Mouse (Mus musculus) embryo, embryonic 10.5 days (tissue): ENCODE measurements around the gene Pax2.

ENCODE experiments used
- DNase-seq: peaks from one replicate; pipeline ENCODE4 v3.0.0-alpha.2; 2015; ENCODE audit warnings: low spot score

The Pax2 gene

DNA sequence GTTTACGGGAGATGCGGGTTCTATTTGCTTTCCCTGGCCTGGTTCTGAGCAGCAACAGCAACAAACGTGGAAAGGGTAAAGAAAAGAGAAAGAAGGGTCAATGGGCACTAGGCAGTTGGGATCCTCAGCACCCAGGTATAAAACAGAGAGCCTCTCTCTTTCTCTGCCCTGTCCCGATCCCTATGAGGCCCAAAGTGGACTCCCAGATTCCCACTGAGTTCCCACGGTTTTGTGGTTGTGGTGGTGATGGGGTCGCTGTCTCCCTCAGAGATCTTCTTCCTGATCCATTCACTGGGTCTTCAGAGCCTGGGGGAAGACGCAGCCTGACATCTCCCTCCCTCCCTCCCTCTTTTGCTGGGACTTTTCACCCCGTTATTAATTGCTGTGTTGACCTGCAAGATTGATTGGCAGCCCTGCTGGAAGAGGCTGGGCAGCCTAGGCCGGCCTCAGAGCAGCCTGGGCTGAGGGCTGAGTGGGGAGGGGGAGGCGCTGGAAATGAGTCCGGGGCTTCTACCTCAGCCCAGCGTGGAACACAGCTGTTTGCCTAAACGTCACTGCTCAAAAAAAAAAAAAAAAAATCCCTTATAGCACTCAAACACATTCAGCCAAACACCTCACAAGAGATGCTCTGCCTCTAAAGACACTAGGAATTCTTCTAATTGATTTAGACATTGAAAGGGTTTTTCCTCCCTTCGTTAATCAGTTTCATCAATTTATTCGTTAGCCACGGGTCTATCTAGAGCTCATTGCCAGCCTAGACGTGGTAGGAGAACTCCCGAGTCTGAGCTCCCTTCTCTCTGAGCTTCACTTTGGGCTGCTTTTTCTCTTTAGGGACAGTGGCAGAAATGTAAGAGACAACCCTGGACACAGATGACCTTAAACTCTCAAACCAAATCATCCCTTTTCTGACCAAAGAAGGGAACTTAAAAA is 6.5 kb upstream of the Pax2 start:
- peak; percentile 53 for DNase-seq

DNA sequence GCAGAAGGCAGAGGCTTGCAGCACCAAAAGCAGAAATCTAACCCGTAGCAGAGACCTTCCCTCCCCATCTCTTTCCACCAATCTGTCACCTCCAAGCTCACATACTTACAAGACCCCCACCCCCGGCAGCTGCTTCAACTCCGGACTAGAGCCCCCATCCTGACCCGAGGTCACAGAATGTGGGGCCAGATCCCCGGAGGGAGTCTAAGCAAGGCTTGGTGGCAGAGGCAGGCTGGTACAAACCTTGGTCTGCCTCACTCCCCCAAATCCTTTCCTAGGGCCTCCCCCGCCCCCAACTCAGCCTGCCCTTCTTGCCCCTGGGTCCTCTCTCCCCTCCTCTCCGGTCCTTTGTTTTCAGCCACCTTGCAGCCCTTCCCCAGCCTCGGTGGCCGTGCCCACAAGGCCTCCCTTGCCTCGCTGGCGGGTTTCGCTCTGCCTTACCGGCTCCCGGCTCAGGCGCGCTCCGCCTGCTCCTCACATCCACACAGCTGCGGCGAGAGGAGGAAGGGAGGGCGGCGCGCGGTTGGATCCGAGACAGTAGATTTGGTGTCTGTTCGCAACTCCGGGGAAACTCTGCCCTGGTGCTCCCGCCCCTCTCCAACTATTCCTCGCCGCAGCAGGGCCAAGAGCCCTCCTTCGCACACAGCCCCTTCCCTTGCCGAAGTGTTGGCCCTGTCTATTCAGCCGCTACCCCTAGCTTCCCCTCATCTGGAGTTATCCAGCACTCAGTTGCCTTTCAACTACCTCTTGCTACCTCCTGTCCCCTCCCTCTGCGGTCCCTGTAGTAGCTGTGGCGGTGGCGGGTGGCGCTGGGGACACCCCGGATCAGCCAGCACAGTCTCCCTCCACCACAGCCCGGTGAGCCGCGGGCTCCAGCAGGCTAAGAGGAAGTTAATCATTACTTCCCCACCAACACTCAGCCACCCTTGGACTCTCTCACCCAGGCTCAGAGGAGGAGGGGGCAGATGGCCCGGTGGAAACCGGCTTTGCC is 5.5 kb upstream of the Pax2 start:
- DNase-seq, result peak; percentile 66

DNA sequence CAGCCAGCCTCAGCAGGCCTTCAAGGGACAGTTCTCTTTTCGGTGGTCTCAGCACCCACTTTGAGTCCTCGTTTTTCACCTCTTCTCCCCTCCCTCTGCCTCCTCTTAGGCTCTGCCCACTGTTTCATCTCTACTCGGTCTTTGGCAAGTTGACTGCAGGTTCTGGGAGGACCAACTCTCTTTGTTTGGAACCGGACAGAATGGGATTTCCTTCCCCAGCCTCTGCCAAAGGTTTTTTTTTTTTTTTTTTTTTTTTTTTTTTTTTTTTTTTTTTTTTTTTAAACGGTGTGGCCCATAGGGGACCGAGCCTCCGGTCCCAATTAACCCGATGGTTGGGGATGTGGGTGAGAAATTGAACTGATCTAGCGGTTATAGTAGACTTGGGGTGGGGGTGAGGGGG is 4.8 kb upstream of the Pax2 start:
- no peak for DNase-seq

DNA sequence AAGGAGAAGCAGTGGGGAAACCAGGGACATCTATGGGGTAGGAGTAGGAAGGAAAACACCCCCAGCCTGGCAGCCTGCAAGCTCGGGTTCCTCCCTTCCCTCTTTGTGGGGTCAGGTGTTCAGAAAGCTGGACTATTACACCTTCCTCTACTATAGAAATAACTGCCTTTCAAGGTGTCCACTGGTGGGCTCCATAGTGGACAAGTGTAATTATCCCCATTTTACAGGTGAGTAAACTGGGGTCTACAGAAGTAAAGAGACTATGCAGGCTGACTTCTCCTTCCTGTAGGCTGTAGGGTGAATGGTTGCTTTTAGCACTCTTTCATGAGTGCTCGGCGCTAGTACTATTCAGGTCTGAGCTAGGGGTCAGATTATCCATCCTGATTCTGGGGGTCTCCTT is 4.3 kb upstream of the Pax2 start:
- DNase-seq, result peak; percentile 44

DNA sequence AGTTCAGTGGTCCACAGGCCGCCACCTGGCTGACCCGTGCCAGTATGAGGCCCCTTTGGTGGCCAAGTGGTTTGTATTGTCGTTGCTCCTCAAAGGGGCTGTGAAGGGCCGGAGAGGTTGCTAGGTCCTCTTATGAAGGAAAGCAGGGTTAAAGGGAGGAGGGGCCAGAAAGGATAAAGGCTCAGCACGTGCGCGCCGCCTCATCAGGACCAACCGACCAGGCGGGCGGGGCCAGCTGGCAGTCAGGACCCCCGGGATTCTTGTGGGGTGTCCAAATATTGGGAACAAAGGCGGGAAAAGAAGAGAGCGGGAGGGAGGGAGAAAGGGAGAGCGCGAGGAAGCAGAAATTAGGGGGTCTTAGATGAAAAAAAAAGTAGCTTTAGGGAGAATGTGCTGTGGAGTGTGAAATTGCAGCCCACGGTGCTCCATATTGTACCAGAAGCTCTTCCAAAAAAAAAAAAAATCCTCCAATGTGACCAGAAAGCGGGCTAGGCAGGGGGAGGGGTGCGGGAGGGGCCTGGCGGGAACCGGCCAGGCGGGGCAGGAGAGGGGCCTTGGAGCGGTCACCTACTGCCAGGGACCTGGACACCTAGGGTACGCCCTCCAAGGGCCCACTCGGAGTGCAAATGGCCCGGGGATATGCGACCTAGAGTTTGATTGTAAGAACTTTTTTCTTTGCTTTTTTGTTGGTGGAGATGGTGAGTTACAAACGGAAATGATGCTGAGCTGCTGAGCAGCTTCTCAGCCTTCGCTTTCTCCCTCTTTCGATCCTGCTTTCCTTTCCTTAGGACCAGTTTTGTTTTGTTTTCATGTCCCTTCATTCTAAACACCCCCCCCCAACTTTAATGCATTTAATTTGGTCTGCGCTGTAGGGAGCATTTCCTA is 3.5 kb upstream of the Pax2 start:
- peak; percentile 64 for DNase-seq

DNA sequence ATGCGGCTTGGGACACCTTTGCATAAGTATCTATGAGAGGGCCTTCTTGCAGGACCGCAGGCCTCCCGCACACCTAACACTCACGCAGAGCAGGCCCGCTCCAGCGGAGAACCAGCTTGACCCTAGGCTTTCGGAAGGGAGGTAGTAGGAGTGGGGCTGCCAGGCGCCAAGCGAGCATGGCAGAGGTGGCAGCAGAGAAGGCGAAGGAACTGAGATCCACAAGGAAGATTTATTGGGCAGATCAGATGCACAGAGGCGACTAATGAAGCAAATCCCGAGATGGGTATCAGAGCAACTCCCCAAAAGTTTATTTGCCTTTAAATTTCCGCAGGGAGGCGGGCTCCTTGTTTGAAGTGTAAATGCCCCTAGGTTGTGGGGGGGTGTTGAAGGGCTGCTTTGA is 2.5 kb upstream of the Pax2 start:
- DNase-seq, result peak; percentile 39

DNA sequence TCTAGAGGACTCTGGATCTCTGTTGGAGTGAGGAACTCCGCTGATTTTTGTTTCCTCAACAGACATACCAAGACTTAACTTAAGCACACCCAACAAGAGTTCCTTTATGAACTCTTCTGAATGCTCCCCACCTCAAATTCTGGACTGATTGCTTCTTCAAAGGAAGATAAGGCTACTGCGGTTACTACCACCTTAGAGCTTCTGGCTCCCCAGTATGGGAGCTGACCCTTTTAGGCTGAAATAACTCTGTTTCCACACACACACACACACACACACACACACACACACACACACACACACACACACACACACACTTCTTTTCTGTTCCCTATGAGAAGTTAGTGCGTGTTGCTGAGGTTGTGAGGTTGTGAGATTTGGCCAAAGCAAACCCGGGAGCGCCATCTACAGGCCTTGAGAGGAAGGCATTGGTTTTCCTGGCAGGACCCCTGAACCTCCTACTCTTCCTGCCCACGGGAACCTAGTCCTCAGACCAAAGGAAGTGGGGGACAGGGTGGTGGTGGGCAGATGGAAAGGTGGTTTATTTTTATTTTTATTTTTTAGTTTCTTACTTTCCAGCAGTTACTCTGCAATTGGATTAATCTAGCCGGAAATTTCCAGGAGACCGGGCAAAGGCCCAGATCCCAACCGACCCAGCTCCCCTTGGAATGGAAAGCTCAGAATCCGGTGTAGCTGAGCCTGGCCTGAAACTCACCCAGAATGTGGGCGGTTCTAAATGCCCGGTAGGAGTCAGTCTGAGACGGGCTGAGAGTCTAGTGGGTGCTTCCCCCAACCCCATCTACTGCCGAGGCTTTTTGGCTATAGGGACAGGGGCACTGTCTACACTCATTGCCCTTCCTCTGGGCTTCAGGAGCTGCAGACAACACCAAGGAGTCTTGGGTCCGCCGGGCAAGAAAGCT is 1.1 kb upstream of the Pax2 start:
- DNase-seq, result peak; percentile 89

DNA sequence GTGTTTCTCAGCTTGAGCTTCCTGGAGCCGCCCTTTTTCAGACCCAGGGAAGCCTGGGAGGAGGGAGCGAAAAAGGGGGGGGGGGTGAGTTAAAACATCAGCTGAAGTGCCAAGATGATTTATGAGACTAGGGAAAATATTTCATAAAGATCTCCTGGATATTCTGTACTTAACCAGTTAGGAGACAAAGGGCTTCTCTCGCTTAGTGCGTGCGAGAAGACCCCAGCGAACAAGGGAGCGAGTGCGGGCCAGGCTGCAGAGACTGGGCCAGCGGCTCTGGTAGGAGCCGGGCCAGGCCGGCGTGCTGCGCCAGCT is 510 bp upstream of the Pax2 start:
- no peak for DNase-seq

DNA sequence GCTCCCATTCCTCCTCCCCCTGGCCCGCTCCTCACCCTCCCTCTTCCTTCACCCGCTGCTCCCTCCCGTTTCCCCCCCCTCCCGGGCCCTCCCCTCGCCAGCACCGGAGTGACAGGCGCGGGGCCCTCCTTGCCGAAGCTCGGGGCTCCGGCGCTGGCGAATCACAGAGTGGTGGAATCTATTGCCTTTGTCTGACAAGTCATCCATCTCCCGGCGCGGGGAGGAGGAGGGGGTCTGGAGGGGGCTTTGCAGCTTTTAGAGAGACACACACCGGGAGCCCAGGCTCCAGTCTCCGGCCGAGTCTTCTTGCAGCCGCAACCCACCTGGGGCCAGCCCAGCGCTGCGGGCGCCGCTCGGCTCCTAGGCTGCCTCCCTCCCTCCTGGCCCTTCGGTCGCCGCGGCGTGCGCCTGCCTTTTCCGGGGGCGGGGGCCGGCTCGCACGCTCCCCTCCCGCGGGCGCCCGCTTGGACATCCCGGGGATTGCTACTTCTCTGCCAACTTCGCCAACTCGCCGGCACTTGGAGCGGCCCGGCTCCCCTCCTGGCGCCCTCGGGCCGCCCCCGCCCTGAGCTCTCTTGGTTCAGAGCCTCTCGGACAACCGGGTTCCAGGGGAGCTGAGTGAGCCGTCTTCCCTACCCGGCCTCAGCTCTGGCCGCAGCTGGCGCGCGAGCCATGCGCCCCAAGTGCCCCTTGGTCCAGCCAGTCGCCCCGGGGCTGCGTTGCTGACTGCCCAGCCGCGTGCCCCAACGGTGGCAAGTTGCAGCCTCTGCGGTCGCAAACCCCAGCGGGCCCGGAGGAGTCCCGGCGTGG is 781 bp downstream of the Pax2 start:
- DNase-seq, result peak; percentile 85

DNA sequence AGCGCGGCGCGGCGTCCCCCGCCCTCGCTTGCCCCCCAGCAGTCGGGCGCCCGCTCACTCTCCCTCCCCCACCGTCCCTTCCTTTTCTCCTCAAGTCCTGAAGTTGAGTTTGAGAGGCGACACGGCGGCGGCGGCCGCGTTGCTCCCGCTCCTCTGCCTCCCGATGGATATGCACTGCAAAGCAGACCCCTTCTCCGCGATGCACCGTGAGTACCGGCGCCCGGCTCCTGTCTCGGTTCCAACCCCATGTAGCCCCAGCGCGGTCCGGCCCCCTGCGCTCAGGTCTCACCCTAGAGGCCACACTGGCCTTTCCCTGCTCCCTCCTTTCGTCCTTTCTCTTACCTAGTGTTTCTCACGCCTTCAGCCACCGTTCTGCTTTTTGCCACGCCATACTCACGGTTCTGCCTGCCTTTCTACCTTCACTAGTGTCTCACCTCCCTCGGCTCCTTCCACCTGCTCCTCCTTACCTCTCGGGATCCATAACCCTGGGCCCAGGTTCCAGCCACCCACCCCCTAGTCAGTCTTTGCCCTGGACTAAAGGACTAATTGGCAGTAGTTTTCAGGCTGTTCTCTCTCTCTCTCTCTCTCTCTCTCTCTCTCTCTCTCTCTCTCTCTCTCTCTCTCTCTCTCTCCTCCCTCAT is 1.5 kb downstream of the Pax2 start:
- peak; percentile 57 for DNase-seq

DNA sequence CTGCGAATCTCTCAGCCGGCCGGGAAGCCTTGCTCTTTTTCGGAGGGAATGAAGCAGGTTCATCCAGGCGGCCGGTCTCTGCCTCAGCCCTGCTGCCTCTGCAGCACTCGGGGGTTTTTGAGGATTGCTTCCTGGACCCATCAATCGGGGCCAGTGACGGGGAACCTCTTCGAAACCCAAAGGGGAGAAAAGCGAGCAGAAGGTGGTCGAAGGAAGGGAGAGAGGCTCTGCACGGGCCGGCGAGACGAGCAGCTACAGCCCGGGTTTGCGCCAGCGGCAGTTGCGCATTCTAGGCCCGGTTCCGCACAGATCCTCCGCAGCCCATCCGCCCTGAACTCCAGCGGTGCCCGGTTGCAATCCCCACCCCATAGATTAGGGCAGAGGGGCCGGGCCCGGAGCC is 3.0 kb downstream of the Pax2 start:
- DNase-seq, result peak; percentile 60

DNA sequence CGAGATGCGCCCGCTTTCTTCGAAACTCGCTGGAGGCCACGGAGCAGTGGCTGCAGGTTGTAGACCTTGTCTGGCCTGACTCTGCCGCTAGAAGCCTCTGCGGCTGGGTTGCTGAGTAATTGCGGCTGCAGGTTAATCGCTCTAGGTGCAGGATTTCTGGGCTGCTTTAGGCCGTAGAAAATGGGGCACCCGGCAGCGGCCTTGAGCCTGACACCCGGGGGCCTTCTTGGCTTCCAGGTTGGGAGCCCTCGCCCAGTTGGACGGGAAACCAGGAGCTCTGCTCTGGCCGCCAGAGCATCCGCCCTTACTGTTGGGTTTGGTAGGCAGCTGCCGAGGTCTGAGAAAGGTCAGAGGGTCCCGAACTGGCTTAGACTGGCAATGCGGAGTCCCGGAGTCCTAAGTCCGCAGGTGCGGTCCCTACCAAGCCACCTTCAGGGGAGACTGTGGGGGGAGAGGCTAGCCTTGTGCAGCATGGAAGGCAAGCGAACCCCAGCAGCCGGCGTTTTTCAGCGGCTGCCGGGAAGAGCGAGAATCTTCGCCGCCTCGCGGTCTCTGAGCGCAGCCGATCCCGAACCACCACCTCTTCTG is 3.8 kb downstream of the Pax2 start:
- peak; percentile 69 for DNase-seq

DNA sequence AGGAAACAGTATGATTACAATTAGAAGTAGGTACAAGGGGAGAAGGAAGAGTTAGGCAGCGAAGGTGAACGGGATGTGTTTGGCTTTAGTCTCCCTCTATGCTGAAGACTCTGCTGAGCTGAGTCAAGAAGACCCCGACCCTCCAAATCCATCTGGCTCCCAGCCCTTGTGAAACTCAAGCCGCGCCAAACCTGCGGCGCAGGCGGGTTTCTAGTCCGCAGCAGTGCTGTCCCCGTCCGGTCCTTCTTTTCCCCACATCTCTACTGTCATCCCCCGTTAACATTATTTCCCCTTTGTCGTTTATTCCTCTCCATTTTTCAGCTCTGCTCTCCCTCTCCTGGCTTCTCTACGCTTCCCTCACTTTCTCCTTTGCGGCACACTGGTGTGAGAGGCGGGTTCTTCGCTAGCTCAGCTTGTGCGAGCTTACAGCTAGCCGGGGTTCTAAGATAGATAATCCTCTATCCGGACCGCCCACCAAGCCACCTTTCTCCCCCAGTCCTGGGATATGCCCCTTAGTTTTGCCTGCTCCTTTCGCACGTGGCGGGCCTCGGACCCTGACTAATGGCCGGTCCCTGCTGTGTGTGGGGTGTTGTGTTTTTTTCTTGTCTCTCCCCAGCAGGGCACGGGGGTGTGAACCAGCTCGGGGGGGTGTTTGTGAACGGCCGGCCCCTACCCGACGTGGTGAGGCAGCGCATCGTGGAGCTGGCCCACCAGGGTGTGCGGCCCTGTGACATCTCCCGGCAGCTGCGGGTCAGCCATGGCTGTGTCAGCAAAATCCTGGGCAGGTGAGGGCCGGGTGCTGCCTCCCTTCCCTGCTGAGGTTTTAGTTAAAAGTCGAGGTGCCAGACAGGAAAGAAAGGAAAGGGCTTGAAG is 4.7 kb downstream of the Pax2 start:
- DNase-seq, result peak; percentile 55

DNA sequence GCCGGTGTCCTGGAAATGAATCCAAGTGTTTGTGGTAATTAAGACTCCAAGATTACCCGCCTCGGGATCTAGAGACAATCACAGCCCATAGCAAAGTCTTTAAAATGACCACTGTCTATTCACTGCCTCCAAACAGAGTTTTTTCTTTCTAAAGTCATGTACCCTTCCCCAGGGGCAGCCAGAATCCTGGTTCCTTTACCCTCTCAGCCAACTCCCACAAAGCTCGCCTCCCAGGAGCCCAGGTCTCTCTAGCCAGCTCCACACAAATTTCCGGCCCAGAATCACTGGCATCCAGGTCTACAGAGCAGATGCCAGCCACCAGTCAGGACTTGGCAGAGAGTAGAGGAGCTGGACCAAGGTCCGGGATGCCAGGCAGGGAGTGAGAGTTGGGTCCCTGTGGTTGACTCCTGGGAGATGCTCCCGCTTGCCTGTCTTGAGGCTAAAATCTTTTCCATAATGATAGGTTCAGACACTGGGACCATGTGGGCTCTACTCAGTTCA is 6.3 kb downstream of the Pax2 start:
- no peak for DNase-seq

DNA sequence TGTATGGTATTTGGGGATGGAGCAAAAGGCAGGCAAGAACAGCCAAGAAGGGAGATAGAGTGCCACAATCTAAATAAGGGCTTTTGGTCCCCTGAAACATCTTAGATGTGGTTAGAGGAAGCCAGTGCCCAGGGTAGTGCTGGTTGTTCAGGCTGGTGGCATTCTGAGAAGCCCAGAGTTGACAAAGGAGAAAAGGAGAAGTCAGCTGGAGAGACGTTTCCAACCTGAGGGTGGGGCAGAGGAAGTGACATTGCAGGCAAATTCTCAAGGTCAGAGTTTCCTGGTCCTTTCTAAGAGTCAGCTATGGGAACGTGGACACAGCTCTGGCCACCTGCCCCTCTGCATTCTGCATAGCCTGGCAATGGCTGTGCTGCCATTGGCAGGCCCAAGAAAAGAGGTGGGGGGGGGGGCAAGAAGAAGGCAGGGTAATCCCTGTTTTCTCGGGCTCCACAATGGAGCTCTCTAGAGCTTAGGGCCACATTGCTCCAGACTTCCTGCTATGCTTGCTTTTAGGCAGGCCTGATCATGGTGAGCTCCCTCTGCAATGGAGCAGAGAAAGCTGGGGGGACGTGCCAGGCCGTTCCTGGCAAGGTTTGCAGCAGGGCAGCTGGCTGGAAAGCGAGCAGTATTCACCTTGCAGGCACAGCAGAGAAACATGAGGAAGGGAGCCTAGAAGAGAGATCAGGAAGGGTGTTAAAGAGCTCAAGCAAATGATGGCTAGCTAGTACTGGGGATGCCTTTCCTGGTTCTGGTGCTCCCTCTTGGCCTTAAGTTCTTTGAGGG is 14.6 kb downstream of the Pax2 start:
- no peak for DNase-seq

DNA sequence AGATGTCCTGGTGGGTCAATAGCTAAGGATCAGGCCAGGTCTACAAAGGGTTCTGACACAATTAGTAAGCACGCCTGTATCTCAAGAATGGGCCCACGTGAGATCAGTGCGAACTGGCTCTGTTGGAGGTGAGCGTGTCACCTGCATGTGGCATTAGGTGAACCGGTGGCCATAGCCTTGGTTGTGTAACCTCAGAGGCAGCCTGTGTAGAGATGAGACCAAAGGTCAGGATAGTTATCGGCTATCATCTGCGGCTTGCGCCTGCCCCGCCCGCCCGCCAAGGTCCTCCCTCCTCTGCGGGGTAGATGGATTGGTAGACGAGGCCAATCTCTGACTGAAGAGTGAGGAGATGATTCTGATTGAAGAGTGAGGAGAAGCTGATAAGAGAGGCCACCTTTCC is 15.7 kb downstream of the Pax2 start:
- no peak for DNase-seq

DNA sequence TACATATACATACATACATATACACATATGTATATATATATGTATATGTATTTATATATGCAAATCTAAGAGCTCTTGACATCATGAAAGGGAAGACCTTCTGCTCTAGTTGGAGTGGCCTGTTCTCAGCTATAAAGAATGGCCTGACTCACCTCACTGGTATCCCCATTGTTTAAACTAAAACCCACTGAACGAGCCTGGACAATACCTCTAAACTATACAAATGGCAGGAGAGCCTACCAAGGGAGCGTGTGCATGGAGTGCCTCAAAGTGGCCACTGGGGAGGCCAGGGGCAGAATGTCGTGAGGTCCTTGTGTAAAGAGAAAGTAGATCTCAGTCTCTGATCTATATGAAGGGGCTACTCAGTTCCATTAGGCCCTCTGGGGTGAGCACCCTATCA is 26.1 kb downstream of the Pax2 start:
- no peak for DNase-seq
